Mouse (Mus musculus) stomach, embryonic 15.5 days (tissue): Measurements from ENCODE around the gene Vegfc. TPM values are rescaled to one million over a fixed set of nuclear protein-coding genes. Genes with fewer than 3 reads are reported as not detected.
A peak's percentile ranks its signal among the peaks of the same experiment; 100 is the strongest.

Source experiments
- ATAC-seq: fragments of 200-750 bp; cut with Nextera tagmentation; 2 replicates; pipeline ENCODE4 v1.8.0; 2017; ENCODE audit warnings: low read depth, moderate number of reproducible peaks, moderate TSS enrichment; ENCODE audit not compliant: insufficient read depth, low FRiP score
- H3K27ac ChIP-seq: fragments of 300-500 bp; sonication (generic); 2 replicates; pipeline ENCODE4 v1.5.1; 2015; ENCODE audit warnings: mild to moderate bottlenecking, inconsistent platforms
- H3K27me3 ChIP-seq: fragments of 300-500 bp; sonication (generic); replicated peaks from 2 replicates; pipeline ENCODE4 v1.6.1; 2015; ENCODE audit warnings: inconsistent platforms
- H3K36me3 ChIP-seq: fragments of 300-500 bp; sonication (generic); 2 replicates; pipeline ENCODE4 v1.6.1; 2015; ENCODE audit warnings: inconsistent platforms
- H3K4me1 ChIP-seq: fragments of 300-500 bp; sonication (generic); 2 replicates; pipeline ENCODE4 v1.6.1; 2015; ENCODE audit warnings: inconsistent platforms
- H3K4me2 ChIP-seq: fragments of 300-500 bp; sonication (generic); 2 replicates; pipeline ENCODE4 v1.6.1; 2015; ENCODE audit warnings: mild to moderate bottlenecking, inconsistent platforms
- H3K4me3 ChIP-seq: fragments of 300-500 bp; sonication (generic); replicated peaks from 2 replicates; pipeline ENCODE4 v1.5.1; 2015; ENCODE audit warnings: inconsistent platforms
- H3K9ac ChIP-seq: fragments of 300-500 bp; sonication (generic); 2 replicates; pipeline ENCODE4 v1.6.1; 2015; ENCODE audit warnings: inconsistent platforms
- H3K9me3 ChIP-seq: fragments of 300-500 bp; sonication (generic); 2 replicates; pipeline ENCODE4 v1.6.1; 2016; ENCODE audit warnings: inconsistent platforms
- WGBS: fragments of 180-500 bp; shearing (Covaris S2); methylation state at CpG from one replicate; pipeline ENCODE4 v1.1.7; 2015; 5-methylcytosine and 5-hydroxymethylcytosine counted together
- polyA plus RNA-seq: library from polyadenylated mRNA; unstranded; fragments of >200 nt; fragmentation: Nextera tagmentation; extraction: Ambion mirVana; gene quantifications from 2 replicates; pipeline ENCODE4 v1.2.1, GENCODE M21; 2015

The Vegfc gene
- polyA plus RNA-seq, 1 experiment from 2014 or later = 9.0 TPM

DNA sequence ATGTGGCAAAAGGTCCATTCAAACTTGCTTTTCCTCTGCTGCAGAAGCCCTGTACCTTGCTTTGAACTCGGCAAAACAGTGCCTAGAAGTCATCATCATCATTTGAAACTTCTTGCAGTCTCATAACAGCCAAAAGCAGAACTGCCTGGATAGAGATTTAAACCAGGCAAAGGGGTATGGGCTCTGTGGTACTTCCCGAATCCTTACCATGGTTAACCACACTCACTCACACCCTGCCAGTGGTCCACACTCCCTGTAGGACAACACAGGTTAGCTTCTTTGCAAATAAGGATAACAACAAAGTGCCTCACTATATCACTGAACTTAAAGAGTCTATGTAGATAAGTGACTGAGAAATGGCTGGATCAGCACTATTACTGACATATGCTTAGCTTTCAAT is 9.7 kb downstream of the Vegfc start:
- Histone ChIP-seq H3K4me3 (no peak overlapping the region), H3K9me3 (no peaks in the 10 kb centered on the region), H3K36me3 (no peaks in the 10 kb centered on the region), H3K4me1 (no peaks in the 10 kb centered on the region), H3K9ac (no peak overlapping the region), H3K27ac (no peak overlapping the region), H3K4me2 (no peak overlapping the region), H3K27me3 (no peaks in the 10 kb centered on the region)
- WGBS = 79% methylated on average over 2 of the region's 2 CpGs
- ATAC-seq = no peak

- H3K27ac ChIP-seq = no peak overlapping the region
- no peak overlapping the region for H3K4me3 ChIP-seq
- no peaks in the 10 kb centered on the region for H3K36me3 ChIP-seq
- WGBS = 25% methylated on average over 4 of the region's 4 CpGs
- H3K4me1 ChIP-seq = no peaks in the 10 kb centered on the region
- H3K27me3 ChIP-seq = no peaks in the 10 kb centered on the region
- H3K9ac ChIP-seq = no peak overlapping the region
- no peak for ATAC-seq
- H3K9me3 ChIP-seq = no peaks in the 10 kb centered on the region
- H3K4me2 ChIP-seq = no peak overlapping the region
These were observed 11.8 kb downstream of the Vegfc start for GRCm38 (mm10) chr8:54089204-54089603.

GRCm38 (mm10) chr8:54089901-54090300 is 12.5 kb downstream of the Vegfc start:
- Histone ChIP-seq H3K27ac (no peak overlapping the region), H3K4me1 (no peaks in the 10 kb centered on the region), H3K4me3 (no peak overlapping the region), H3K9ac (no peak overlapping the region), H3K4me2 (no peak overlapping the region), H3K9me3 (no peaks in the 10 kb centered on the region), H3K36me3 (no peaks in the 10 kb centered on the region), H3K27me3 (no peaks in the 10 kb centered on the region)
- ATAC-seq = no peak
- 62% methylated on average over 2 of the region's 2 CpGs for WGBS

DNA sequence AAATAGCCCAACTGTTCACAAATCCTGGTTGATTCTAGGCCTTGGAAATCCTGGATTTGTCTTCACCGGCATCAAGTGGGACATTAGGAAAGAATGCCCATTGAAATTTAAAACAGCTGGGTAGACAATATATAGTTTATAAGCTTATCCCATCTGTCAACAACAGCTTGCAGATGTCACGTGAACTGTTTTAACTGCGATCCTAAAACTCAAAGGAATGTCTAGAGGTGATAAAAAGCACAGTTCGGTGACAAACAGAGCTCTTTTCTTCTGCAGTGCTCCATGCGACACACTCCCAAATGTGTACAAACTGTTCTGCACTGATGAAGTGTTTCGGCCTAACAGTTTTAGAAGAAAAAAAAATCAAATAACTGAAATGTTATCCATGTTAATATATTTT is 22.7 kb downstream of the Vegfc start:
- WGBS = 39% methylated on average over 6 of the region's 6 CpGs
- H3K9ac ChIP-seq = no peak overlapping the region
- no peaks in the 10 kb centered on the region for H3K27me3 ChIP-seq
- H3K4me3 ChIP-seq = no peak overlapping the region
- no peaks in the 10 kb centered on the region for H3K9me3 ChIP-seq
- H3K27ac ChIP-seq = no peak overlapping the region
- no peak for ATAC-seq
- H3K4me2 ChIP-seq = no peak overlapping the region
- no peaks in the 10 kb centered on the region for H3K36me3 ChIP-seq
- no peaks in the 10 kb centered on the region for H3K4me1 ChIP-seq

DNA sequence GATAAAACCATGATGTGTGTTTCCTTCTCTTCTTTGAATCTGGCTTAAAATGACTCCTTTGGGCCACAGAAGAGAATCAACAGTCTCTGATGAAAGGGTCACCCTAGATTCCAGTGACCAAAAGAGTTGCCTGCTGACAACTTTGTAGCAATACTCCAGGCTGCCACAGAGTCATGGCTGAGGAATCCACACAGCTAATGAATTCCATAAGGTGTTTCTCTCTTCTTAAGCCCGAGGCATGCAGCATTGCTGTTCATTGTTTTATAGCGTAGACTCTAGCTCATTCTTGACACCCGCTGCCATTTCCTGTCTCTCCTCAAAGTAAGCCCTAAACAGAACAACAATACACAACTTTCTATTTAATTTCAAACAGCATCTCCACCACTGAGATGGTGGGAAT is 37.2 kb downstream of the Vegfc start:
- 66% methylated on average over 3 of the region's 3 CpGs for WGBS
- H3K27ac ChIP-seq = no peak overlapping the region

DNA sequence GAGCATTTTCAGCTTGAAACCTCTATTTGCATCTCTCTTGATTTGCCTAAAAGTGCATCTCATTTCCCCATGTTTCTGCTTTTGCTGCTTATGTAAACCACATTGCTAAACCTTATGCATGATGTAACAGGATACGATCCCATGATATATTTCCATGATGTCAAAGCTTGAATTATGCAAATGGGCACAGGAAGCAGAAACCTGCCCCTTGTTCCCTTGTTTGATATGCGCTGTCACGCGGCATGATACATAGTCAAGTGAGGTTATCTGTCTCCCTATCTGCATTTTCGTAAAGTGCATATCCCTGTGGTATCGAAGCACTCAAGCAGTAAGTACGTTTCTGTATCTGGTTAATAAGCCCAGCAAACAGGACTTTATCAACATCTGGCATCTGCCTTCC is 42.7 kb downstream of the Vegfc start:
- Histone ChIP-seq H3K9ac (no peak overlapping the region), H3K9me3 (no peaks in the 10 kb centered on the region), H3K36me3 (no peaks in the 10 kb centered on the region), H3K27ac (no peak overlapping the region), H3K27me3 (no peaks in the 10 kb centered on the region), H3K4me3 (no peak overlapping the region), H3K4me2 (no peak overlapping the region), H3K4me1 (no peaks in the 10 kb centered on the region)
- WGBS = 85% methylated on average over 7 of the region's 7 CpGs
- no peak for ATAC-seq

More for the DNA sequence above, 37.2 kb downstream of the Vegfc start:
- Histone ChIP-seq H3K4me1 (no peaks in the 10 kb centered on the region), H3K27me3 (no peaks in the 10 kb centered on the region), H3K4me3 (no peak overlapping the region), H3K4me2 (no peak overlapping the region), H3K9me3 (no peaks in the 10 kb centered on the region), H3K9ac (no peak overlapping the region), H3K36me3 (no peaks in the 10 kb centered on the region)
- ATAC-seq = no peak

DNA sequence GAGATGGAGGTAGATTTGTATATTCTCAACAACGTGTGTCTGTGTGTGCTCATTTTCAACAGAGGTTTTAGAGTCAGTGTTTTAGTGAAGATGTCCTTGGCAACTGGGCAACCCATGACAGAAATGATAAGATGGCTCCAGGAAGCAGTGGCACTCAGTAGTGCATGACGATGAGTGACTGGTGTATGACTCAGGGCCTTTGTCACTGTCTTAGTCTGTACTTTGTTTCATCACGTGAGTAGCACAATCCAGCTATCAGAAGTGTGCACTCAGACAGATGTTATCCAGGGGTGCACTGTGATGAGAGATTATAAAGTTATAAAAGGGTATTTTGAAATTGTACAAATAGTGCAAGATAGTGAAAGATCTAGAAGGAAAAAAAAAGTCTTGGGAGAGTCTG is 44.5 kb downstream of the Vegfc start:
- H3K27me3 ChIP-seq = no peaks in the 10 kb centered on the region
- no peak overlapping the region for H3K4me3 ChIP-seq
- H3K9ac ChIP-seq = no peak overlapping the region
- H3K27ac ChIP-seq = no peak overlapping the region
- H3K4me1 ChIP-seq = no peaks in the 10 kb centered on the region
- no peak for ATAC-seq
- no peaks in the 10 kb centered on the region for H3K9me3 ChIP-seq
- no peaks in the 10 kb centered on the region for H3K36me3 ChIP-seq
- no peak overlapping the region for H3K4me2 ChIP-seq
- WGBS = 59% methylated on average over 3 of the region's 3 CpGs

GRCm38 (mm10) chr8:54122345-54122744 is 44.9 kb downstream of the Vegfc start:
- Histone ChIP-seq H3K9me3 (no peaks in the 10 kb centered on the region), H3K27ac (no peak overlapping the region), H3K27me3 (no peaks in the 10 kb centered on the region), H3K9ac (no peak overlapping the region), H3K4me2 (no peak overlapping the region), H3K36me3 (no peaks in the 10 kb centered on the region), H3K4me3 (no peak overlapping the region), H3K4me1 (no peaks in the 10 kb centered on the region)
- 65% methylated on average over 1 of the region's 1 CpGs for WGBS
- no peak for ATAC-seq

- Histone ChIP-seq H3K4me2 (no peak overlapping the region), H3K9ac (no peak overlapping the region), H3K4me3 (no peak overlapping the region), H3K4me1 (no peaks in the 10 kb centered on the region), H3K27ac (no peak overlapping the region), H3K36me3 (no peaks in the 10 kb centered on the region), H3K9me3 (no peaks in the 10 kb centered on the region), H3K27me3 (no peaks in the 10 kb centered on the region)
- WGBS = 84% methylated on average over 2 of the region's 2 CpGs
- ATAC-seq = no peak
These were observed 53.2 kb downstream of the Vegfc start for GRCm38 (mm10) chr8:54130558-54130957.

GRCm38 (mm10) chr8:54153240-54153639 is 75.8 kb downstream of the Vegfc start:
- no peak for ATAC-seq
- no peak overlapping the region for H3K4me3 ChIP-seq
- no peak overlapping the region for H3K4me2 ChIP-seq
- H3K4me1 ChIP-seq = no peaks in the 10 kb centered on the region
- no peaks in the 10 kb centered on the region for H3K9me3 ChIP-seq
- H3K9ac ChIP-seq = no peak overlapping the region
- no peaks in the 10 kb centered on the region for H3K27me3 ChIP-seq
- 65% methylated on average over 4 of the region's 4 CpGs for WGBS
- no peak overlapping the region for H3K27ac ChIP-seq
- no peaks in the 10 kb centered on the region for H3K36me3 ChIP-seq

DNA sequence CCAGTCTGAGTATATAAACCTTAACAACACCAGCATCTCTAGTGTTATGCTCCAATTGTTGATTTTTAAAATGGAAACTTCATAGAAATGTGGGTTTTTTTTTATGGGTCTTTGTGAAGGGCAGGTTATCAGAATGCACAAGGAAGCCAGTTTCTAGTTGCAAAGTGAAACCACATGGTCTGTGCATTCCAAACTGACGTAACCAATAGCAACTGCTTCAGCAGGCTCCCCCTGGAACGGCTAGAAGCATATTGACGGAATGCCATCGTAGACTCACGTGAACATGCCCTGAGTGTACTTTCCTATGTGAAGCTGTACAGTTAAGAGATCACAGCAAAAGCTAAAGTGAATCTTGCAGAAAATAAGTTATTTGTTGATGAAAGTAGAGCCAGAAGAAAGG is 86.1 kb downstream of the Vegfc start:
- no peaks in the 10 kb centered on the region for H3K27me3 ChIP-seq
- no peaks in the 10 kb centered on the region for H3K4me1 ChIP-seq
- 0 out of 2 replicates have a peak overlapping the region, but pooled peaks have one; percentile 3 for H3K4me2 ChIP-seq
- no peak overlapping the region for H3K27ac ChIP-seq
- 15% methylated on average over 5 of the region's 5 CpGs for WGBS
- no peak overlapping the region for H3K4me3 ChIP-seq
- H3K9ac ChIP-seq = no peak overlapping the region
- no peaks in the 10 kb centered on the region for H3K9me3 ChIP-seq
- ATAC-seq = no peak
- no peaks in the 10 kb centered on the region for H3K36me3 ChIP-seq

GRCm38 (mm10) chr8:54185336-54185735 is 107.9 kb downstream of the Vegfc start:
- ATAC-seq = no peak

GRCm38 (mm10) chr8:54185927-54186326 is 108.5 kb downstream of the Vegfc start:
- Histone ChIP-seq H3K27ac (no peak overlapping the region), H3K36me3 (no peaks in the 10 kb centered on the region), H3K9ac (no peak overlapping the region), H3K4me3 (no peak overlapping the region), H3K27me3 (no peaks in the 10 kb centered on the region), H3K4me1 (no peaks in the 10 kb centered on the region), H3K9me3 (no peaks in the 10 kb centered on the region), H3K4me2 (no peak overlapping the region)
- ATAC-seq = no peak
- 90% methylated on average over 6 of the region's 6 CpGs for WGBS

More at GRCm38 (mm10) chr8:54185336-54185735, 107.9 kb downstream of the Vegfc start:
- Histone ChIP-seq H3K27ac (no peak overlapping the region), H3K4me1 (no peaks in the 10 kb centered on the region), H3K4me3 (no peak overlapping the region), H3K9ac (no peak overlapping the region), H3K36me3 (no peaks in the 10 kb centered on the region), H3K9me3 (no peaks in the 10 kb centered on the region), H3K27me3 (no peaks in the 10 kb centered on the region), H3K4me2 (no peak overlapping the region)
- WGBS = 71% methylated on average over 2 of the region's 2 CpGs
